Mouse (Mus musculus) intestine, postnatal 0 days (tissue): ENCODE results near the gene Vbp1. TPM values are rescaled to one million over a fixed set of nuclear protein-coding genes. Genes with fewer than 3 reads are reported as not detected.
"Not testable (repeated sequence)": the region's sequence is repeated elsewhere in the genome, so short reads cannot be mapped to it uniquely, and the experiment has no call there.

Experiments
- ATAC-seq: fragments of 200-750 bp; cut with Nextera tagmentation; 2 replicates; pipeline ENCODE4 v1.8.0; 2017; ENCODE audit warnings: mild to moderate bottlenecking, moderate TSS enrichment, moderate library complexity
- H3K27ac ChIP-seq: fragments of 300-500 bp; sonication (generic); 2 replicates; pipeline ENCODE4 v1.5.1; 2014; ENCODE audit warnings: mild to moderate bottlenecking, low read depth, low read length, moderate library complexity
- H3K27me3 ChIP-seq: fragments of 300-500 bp; sonication (generic); replicated peaks from 2 replicates; pipeline ENCODE4 v1.6.1; 2014; ENCODE audit warnings: low read length, mixed read lengths; ENCODE audit not compliant: control insufficient read depth, insufficient read depth
- H3K36me3 ChIP-seq: fragments of 300-500 bp; sonication (generic); 2 replicates; pipeline ENCODE4 v1.6.1; 2014; ENCODE audit warnings: mild to moderate bottlenecking, moderate library complexity; ENCODE audit not compliant: control insufficient read depth, insufficient read depth
- H3K4me1 ChIP-seq: fragments of 300-500 bp; sonication (generic); replicated peaks from 2 replicates; pipeline ENCODE4 v1.6.1; 2014; ENCODE audit warnings: antibody characterized with exemption, low read length, mixed read lengths; ENCODE audit not compliant: control insufficient read depth, insufficient read depth
- H3K4me2 ChIP-seq: fragments of 300-500 bp; sonication (generic); replicated peaks from 2 replicates; pipeline ENCODE4 v1.6.1; 2014; ENCODE audit warnings: low read depth, mild to moderate bottlenecking, moderate library complexity
- H3K4me3 ChIP-seq: fragments of 300-500 bp; sonication (generic); 2 replicates; pipeline ENCODE4 v1.5.1; 2014; ENCODE audit warnings: low read depth, low read length
- H3K9ac ChIP-seq: fragments of 300-500 bp; sonication (generic); 2 replicates; pipeline ENCODE4 v1.6.1; 2014; ENCODE audit warnings: mild to moderate bottlenecking, low read depth, low read length
- H3K9me3 ChIP-seq: fragments of 300-500 bp; sonication (generic); 2 replicates; pipeline ENCODE4 v1.6.1; 2016; ENCODE audit warnings: mixed run types; ENCODE audit not compliant: control insufficient read depth
- CTCF ChIP-seq: sonication (generic); IDR thresholded peaks from 2 replicates; pipeline ENCODE4 v1.5.1; 2016; ENCODE audit warnings: low read depth, mild to moderate bottlenecking, control low read depth, antibody characterized with exemption, moderate library complexity
- WGBS: fragments of 180-500 bp; shearing (Covaris S2); extraction: QIAGEN DNeasy Blood & Tissue Kit; methylation state at CpG from one replicate; pipeline ENCODE4 v1.1.7; 2014; 5-methylcytosine and 5-hydroxymethylcytosine counted together
- polyA plus RNA-seq: library from polyadenylated mRNA; unstranded; fragments of >200 nt; fragmentation: Nextera tagmentation; extraction: Ambion mirVana; gene quantifications from 2 replicates; pipeline ENCODE4 v1.2.1, GENCODE M21; 2015

The Vbp1 gene
- 89.2 and 90.0 TPM in 2 replicates for polyA plus RNA-seq

DNA sequence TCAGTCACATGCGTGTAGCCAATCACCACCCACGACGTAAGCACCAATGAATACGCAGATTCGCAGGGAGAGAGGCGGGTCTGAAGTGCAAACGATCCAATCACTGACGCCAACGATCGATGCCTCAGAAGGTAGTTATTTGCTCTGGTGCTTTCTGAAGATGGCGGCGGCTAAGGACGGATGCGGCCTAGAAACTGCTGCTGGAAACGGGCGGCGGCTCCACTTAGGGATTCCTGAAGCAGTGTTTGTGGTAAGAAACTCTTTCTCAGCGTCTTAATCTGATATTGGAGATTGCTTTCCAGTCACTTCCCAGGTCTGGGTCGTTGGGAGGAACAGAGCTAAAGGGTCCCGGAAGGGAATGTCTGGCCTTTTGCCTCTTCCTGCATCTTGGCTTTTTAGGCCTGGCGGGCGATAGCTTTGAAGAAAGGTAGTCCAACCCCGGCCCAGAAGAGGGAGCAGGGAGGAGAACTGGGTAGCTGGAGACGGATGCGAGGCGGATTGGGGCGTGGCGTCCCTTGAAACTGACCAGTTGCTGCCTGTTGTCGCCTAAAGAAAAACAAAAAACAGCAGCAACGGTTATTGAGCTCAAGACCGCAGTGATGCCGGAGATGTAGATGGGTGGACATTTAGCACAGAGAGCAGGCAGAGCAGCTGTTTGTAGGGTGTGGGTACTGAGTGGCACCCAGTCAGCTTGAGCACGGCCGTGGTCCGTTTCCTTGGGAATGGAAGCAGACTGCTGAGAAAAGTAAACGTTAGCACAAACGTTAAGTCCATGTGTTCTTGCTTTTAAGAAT is at the start of gene Vbp1:
Gene Vbp1 (plus strand): TSS at position 121 of the 794 bp plus-strand sequence.
- 13% methylated on average over 37 of the region's 37 CpGs for WGBS
- Histone ChIP-seq H3K4me3 (peak within 1 kb of the TSS; percentile 56), H3K27ac (peak within 1 kb of the TSS; percentile 79), H3K36me3 (no peaks in the 10 kb centered on the region), H3K4me2 (peak within 1 kb of the TSS; percentile 60), H3K9me3 (no peaks in the 10 kb centered on the region), H3K9ac (peak within 1 kb of the TSS; percentile 51), H3K27me3 (no peaks in the 10 kb centered on the region), H3K4me1 (no peaks in the 10 kb centered on the region)
- peak; percentile 29; the same call in 1 of the 2 replicates for TF ChIP-seq CTCF
- peak; percentile 99 for ATAC-seq

DNA sequence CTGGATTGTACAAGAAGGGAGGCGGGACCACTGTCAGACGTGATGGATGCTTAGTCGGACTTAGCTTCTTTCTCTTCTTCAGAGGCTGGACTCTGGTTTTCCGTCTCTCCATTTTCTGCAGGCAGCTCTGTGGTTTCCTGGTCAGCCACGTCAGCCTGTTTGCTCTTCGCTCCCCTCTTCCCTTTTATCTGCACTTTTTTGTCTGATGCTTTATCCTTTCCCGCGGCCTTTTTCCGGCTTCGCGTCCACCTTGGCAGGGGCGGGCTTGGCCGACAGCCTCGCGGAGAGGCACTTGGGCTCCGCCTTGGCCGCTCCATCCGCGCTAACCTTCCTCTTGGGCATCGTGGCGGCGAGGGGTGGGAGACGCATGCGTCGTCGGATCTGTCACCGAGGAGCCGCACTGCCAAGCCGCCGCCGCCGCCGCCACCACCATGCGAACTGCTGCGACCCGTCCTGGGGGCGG is 38.9 kb upstream of the Vbp1 start:
- not testable (repeated sequence) for H3K27ac ChIP-seq, ATAC-seq, H3K4me1 ChIP-seq, H3K9ac ChIP-seq, H3K9me3 ChIP-seq, H3K36me3 ChIP-seq, H3K27me3 ChIP-seq
- peak overlapping the region; percentile 36 for H3K4me3 ChIP-seq
- WGBS, result 23% methylated on average over 37 of the region's 37 CpGs
- H3K4me2 ChIP-seq, result peak overlapping the region; percentile 65

DNA sequence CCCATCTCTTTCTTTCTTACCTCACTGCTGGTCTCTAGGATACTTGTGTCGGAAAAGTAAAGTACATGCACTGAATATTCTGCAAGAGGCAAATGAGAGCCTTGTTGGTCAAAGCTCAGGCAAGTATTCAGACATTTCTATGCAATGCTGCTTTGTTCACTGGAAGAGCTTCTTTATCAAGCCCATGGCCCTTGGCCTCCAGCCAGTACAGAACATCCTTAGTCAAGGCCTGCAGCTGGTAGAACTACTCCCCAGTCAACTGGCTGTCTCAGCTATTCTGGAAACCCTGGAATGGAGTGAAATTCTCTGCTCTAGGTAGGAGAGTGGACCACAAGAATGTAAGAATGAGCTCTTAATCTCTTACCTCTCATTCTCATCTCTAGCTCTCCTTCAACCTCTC is 24.2 kb upstream of the Vbp1 start:
- TF ChIP-seq CTCF, result no peak
- WGBS, result 100% methylated on average over 1 of the region's 1 CpGs
- Histone ChIP-seq H3K4me2 (no peak overlapping the region), H3K36me3 (no peaks in the 10 kb centered on the region), H3K4me3 (no peak overlapping the region), H3K9me3 (no peaks in the 10 kb centered on the region), H3K27ac (no peak overlapping the region), H3K27me3 (no peaks in the 10 kb centered on the region), H3K4me1 (no peaks in the 10 kb centered on the region), H3K9ac (no peak overlapping the region)
- ATAC-seq, result no peak

DNA sequence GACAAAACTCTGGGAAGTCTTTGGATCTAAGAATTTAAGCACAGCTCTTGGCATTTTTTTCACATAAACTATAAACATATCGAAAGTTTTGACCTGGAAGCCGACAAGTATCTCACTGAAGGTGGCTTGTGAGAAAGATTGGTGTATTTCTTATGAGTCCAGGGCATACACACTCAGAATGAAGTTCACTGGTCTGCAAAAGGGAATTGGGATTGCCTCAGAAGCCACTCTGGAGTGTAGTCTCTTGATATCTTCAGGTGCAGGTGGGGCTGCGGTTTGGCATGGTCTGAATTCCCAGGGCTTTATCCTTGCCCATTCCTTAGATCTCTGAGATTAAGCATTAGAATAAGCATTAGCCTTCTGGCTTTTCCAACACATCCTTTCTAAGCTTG is 316 bp upstream of the Vbp1 start:
- H3K4me2 ChIP-seq, result no peak overlapping the region
- H3K4me3 ChIP-seq, result no peak overlapping the region
- no peak for ATAC-seq

DNA sequence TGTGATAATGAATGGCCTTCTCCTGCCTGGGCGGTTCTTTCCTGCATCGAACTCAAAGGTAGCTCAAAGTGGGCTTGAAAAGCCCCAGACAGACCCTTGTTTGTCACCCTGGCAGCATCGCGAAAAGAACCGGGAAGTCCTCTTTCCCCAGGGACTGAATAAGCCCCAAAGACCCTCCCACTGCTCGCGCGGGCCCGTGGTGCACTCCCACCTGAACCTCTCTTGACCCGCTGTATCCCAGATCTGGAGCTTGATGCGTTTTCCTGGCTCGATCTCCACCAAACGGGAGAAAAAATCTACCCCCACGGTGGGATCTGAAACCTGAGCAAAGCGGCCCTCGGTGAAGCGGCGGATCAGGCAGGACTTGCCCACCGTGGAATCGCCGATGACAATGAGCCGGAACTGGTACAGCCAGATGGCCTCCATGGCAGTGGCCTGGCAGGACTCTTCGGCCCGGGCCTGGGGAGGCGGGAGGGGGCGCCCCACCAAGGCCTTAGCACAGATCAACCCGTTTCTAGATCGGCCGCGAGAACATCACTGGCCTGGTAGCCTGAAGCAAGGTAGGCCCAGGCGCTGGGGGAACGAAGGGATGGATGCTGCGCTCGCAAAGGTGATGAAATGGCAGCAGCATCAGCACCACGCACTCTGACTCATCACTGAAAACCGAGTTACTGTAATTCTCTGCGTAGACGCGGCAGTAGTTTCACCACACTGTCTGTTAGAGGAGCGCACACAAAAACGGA is 63.7 kb downstream of the Vbp1 start, which contains the start of gene Rab39b:
Gene Rab39b (minus strand): TSS at position 650 of the 743 bp plus-strand sequence.
- H3K4me3 ChIP-seq, result peak within 1 kb of the TSS; percentile 16
- H3K9ac ChIP-seq, result no peak within 1 kb of the TSS
- H3K27ac ChIP-seq, result no peak within 1 kb of the TSS
- H3K9me3 ChIP-seq, result no peaks in the 10 kb centered on the region
- WGBS, result 19% methylated on average over 39 of the region's 41 CpGs
- H3K27me3 ChIP-seq, result no peaks in the 10 kb centered on the region
- H3K4me1 ChIP-seq, result no peaks in the 10 kb centered on the region
- ATAC-seq, result no peak
- no peak for TF ChIP-seq CTCF
- H3K4me2 ChIP-seq, result peak within 1 kb of the TSS; percentile 46
- no peaks in the 10 kb centered on the region for H3K36me3 ChIP-seq

More for the DNA sequence above, 316 bp upstream of the Vbp1 start:
- no peaks in the 10 kb centered on the region for H3K9me3 ChIP-seq
- no peak overlapping the region for H3K9ac ChIP-seq
- H3K36me3 ChIP-seq, result no peaks in the 10 kb centered on the region
- no peak for TF ChIP-seq CTCF
- H3K4me1 ChIP-seq, result no peaks in the 10 kb centered on the region
- no peak overlapping the region for H3K27ac ChIP-seq
- WGBS, result 19% methylated on average over 3 of the region's 3 CpGs
- H3K27me3 ChIP-seq, result no peaks in the 10 kb centered on the region

DNA sequence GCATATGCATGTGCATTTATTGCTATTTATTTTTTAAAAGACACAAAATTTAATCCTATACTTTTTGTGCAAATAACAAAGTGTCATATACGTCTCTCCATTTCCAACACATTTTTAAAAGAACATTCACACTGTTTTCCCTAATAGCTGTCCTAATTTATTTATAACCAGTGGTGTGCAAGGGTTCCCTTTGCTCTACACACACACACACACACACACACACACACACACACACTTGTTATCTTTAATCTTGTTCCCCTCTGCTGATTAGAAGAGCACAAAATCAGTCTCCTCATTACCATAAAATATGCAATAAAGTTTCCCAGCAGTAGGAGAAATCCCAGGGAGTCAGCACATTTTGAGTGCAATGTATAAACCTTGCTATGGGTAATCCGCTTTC is 64.4 kb downstream of the Vbp1 start:
- 86% methylated on average over 2 of the region's 2 CpGs for WGBS
- no peak overlapping the region for H3K9ac ChIP-seq
- no peak for TF ChIP-seq CTCF
- no peak overlapping the region for H3K4me3 ChIP-seq
- no peaks in the 10 kb centered on the region for H3K4me1 ChIP-seq
- H3K4me2 ChIP-seq, result no peak overlapping the region
- H3K36me3 ChIP-seq, result no peaks in the 10 kb centered on the region
- ATAC-seq, result no peak
- no peaks in the 10 kb centered on the region for H3K9me3 ChIP-seq
- H3K27me3 ChIP-seq, result no peaks in the 10 kb centered on the region
- H3K27ac ChIP-seq, result no peak overlapping the region

Other genes with a start within 250 kb of the Vbp1 start
- gene Fundc2, start 131.9 kb upstream of the Vbp1 start, polyA plus RNA-seq, result 40.7 TPM in 2 replicates
- gene F8, start 131.7 kb upstream of the Vbp1 start, polyA plus RNA-seq, result 0.67 and 0.81 TPM in 2 replicates
- 13.8 and 14.4 TPM in 2 replicates for gene Cmc4, start 97.7 kb upstream of the Vbp1 start, polyA plus RNA-seq
- gene Mtcp1, start 97.7 kb upstream of the Vbp1 start, polyA plus RNA-seq, result 3.1 and 3.6 TPM in 2 replicates
- 28.4 and 30.9 TPM in 2 replicates for gene Brcc3, start 97.7 kb upstream of the Vbp1 start, polyA plus RNA-seq
- 0.50 and 0.72 TPM in 2 replicates for gene Rab39b, start 63.9 kb downstream of the Vbp1 start, polyA plus RNA-seq